Mouse (Mus musculus) lung, postnatal 10 days (tissue): ENCODE data around the gene Mical3.

ENCODE experiments used
- DNase-seq: peaks from one replicate; pipeline ENCODE4 v3.0.0; 2021

The Mical3 gene

DNA sequence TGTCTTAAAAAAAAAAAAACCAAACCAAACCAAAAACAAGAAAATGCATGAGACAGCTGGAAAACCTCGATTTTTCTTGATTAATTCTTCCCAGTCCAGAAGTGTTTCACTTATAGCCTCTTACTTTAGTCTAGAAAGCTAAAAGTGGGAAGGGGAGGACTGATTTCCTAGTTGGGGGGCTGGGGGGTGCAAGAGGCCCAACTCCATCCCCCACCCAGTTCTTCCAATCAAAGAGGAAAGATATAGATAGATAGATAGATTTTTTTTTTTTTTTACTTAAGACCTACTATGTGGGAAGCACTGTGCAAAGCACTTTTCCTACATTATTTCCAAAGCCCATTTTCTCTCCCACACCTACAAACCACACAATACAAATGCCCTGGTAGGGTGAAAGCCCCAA, 22.7 kb downstream of the Mical3 start:
- no peak for DNase-seq

DNA sequence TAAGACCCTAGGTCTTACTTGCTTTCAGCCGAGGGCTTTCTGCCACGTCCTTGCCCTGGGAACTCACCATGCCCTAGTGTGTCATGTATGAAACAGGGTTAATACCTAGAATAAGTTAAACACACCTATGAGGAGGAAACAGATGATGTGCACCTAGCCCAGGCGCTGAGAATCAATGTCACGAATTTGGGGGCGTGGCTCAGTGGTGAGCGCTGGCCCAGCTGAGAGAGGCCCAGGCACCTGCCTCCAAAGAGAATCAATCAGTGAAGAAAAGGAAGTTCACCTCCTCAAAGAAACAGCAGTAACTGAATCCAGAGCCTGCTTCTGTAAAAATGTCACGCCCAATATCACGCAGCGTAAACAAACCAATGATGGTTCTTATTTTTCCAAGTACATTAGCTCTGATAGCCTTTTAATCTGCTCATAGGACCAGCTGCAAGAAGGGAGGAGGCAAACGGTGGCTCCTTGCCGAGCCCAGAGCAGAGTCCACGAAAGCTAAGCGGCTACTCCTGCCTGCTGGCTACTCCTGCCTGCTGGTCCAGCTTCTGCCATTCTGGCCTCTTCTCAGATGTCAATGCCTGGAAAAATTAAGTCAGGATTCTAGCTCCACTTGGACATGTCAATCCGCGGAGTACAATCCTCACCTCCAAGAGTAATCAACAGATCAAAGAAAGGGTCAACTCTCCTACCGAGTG, 23.9 kb downstream of the Mical3 start:
- no peak for DNase-seq

DNA sequence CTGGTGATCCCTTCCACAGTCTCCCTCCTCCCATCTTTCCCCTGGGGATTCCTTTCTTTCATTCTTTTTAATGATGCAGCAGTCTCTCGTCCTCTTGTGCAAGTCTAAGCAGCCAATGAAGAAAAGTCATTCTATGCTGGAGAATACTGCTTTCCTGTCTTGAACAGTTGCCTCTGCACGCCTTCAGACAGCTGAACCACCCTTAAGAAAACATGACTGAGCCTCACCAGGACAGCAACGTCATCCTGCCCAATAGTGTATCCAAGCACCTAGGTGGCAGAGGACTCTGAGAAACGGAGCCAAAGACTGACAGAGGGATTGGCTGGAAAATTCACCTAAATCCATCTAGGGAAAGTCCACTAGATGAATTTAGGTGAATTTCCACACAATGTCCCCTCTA, 25.1 kb downstream of the Mical3 start:
- DNase-seq = no peak

DNA sequence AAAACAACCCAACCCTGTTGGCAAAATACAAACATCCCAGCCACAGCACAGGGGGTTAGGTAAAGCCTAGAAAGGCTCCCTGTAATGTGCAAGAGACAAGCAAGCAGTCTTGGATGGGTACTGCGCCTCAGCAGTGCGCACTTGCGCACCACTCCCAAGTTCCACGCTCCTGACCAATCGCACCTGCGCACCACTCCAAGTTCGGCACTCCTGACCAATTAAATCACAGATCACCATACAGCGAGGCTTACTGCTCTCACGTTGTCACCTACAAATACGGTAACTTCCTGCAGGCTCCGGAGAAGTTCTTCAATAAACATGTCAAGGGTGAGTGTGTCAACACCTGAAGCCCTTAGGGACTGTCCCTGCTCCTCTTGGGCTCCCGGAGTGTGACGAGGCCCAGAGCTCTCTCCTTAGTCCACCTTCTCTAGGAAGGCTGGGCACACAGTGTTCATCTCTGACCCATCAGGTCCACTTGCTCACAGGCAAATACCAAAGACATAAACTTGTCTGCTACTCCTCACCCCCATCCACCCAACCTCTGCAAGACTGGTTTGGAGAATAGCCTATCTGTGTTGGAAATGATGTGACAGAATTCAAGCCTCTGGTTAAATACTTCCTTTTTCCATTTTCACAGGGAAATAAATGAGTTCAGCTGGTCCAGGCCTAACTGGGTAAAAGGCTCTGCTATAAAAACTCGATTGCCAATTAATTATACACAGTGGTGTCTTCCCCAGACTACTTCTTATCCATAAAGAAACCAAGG, 27.2 kb downstream of the Mical3 start:
- no peak for DNase-seq

DNA sequence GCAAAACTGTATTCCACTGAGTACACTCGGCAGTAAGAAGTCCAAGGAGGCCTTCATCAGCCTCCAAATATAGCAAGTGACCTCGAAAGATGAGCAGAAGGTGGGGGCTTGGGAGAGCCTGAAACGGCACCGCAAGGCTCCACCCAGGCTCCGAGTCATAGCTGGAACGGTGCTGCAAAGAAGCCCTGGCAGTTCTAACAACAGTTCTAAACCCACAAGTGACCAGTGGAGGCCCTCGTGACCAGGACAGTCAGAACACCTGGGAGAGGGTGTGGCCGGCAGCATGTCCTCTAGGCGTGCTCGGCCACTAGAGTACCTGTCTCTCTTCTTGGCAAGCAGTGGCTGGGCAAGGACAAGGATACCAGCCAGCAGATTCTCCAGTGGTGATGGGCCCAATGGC, 27.9 kb downstream of the Mical3 start:
- no peak for DNase-seq

DNA sequence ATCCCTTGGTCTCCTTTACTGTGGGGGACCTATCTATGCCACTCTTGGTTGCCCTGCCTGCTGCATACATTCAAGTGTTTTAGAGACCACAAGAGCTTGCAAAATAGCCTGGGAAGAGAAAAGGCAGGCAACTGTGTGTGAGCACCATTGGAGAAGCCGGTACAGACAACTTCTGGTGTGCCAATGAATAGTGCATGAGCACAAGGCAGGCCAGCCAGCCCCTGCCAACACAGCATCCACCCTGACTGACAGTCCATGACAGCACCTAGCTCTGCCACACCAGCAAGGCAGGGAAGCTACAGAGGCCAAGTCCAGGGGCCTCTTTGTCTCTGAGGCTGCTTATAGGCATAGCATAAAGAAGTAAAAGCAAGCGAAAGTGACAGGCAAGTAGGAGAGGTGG, 28.7 kb downstream of the Mical3 start:
- DNase-seq = no peak

DNA sequence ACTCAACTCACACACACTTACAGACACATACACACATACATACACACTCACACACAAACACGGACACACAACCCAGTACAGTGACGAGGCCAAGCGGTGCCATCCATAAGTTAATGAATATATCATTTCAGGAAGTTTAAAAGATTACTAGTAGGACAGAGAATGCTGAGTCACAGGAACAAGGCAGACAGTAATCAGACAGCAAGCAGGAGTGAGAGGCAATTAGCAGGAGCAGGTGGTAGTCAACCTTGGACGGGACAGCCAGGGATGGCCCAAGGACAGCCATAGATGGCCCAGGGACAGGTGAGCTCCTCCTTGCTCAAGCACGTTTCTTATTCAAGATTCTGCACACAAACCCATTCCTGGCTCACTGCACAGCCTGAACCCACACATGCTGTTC, 29.6 kb downstream of the Mical3 start:
- no peak for DNase-seq

DNA sequence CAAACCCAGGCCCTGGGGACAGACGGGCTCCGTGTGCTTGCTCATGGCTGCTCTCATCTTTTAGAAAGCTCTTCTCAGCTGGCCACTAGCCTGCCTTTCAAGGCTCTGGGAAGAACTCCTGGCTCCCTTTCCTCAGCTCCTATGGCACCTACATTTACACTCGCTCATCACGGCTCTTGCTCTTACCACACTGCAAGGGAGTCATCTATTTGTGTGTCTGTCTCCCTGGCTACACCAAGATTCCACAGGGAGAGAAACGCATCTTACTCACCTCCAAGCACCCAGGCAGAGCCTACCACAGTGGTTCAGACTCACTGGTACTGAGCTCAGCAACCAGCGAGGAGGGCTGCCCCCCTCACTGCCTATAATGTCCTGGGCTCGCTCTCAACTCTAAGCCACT, 31.0 kb downstream of the Mical3 start:
- no peak for DNase-seq

DNA sequence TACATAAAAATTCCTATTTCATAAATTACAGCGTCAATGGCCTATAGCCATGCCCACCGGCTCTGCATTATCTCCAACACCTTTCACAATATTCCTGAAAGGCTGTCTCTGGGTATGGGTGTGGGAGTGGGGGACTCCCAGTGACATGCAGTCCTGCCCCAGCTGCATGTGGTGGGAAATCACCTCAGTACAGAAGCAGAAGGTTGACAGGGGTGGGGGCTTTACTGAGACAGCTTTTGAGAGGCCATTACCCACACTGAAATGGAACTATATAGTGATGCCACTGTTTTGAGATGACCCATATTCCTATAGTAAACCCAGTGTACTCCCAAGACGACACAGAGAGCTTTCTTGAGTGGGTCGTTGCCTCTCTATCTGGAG, 31.6 kb downstream of the Mical3 start:
- no peak for DNase-seq

DNA sequence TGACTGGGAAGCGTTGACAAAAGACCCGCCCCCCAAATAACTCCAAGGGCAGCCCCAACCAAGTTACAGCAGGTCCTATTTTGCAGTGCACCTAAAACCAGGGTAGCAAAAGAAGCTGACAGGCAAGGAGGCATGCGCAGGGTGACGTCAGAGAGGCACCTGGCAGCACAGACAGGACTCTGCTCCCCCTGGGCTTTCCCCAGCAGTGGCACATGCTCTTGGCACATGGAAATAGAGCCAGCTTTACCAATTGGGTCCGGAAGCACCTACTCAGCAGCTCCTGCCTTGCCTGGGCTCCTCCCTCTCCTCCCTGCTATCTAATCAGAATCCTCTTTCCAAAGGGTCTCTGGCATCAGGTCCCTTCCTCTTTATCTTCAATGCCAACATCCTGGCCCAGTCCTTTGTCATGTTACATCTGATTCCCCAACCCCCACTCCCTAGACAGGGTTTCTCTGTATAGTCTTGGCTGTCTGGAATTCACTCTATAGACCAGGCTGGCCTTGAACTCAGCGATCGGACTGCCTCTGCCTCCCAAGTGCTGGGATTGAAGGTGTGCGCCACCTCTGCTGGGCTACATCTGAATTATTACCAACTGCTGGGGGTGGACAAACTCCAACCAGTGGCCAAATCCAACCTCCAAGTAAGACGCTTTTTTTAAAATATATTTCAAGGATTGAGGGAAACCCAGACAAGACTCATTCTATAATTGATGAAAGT, 32.1 kb downstream of the Mical3 start:
- DNase-seq = no peak

DNA sequence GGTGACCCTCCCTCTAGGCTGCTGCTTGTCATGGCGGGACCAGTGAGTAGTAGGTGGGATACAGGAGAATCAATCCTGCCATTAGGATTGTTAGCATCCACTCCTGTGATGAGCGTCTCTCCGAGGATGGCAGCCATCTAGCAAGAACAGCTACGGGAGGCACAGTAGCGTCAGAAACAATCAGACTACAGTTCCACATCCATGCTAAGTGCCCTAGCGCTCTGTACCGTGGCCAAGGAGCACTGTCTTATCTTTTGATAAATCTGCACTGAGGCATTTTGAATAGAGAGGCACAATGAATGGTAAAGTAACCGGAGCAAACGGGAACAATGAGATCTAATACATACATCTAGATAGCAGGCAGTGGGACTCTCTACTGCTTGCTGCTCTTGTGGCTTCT, 32.7 kb downstream of the Mical3 start:
- DNase-seq = no peak

DNA sequence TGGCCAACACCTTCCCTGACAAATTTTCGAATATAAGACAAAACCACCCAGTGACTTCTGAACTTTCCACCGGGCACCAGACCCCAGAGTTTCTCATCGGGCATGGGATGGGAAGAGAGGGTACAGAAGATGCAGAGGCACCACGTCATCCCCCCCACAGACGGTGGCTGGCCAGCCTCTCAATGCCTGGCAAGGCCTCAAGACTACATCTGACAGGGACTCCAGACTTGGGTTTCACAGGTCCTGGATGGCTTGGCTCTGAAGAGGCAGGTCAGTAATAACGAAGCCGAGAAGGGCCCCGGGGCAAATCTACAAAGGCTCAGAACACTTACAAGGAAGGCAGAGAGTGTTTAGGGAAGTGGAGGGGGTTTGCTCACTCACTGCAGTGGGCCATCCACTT, 33.9 kb downstream of the Mical3 start:
- no peak for DNase-seq

DNA sequence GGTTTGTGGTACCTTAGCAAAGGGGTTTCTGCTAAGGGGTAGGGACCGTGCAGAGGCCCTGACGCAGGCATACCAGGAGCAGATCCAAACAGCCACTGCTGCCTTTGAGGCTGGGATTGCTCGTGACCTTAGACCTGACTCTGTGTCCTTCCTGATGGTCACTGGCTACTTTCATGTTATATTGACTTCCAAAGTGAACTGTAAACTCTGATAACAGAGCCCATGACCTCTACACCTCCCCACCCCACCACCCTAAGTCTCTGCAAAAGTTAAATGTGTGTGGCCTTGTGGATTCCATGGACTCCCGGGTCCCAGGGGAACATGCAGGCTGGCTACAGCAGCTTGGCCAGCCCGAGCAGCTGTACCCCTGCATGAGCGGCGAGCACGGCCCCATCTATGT, 34.4 kb downstream of the Mical3 start:
- no peak for DNase-seq

DNA sequence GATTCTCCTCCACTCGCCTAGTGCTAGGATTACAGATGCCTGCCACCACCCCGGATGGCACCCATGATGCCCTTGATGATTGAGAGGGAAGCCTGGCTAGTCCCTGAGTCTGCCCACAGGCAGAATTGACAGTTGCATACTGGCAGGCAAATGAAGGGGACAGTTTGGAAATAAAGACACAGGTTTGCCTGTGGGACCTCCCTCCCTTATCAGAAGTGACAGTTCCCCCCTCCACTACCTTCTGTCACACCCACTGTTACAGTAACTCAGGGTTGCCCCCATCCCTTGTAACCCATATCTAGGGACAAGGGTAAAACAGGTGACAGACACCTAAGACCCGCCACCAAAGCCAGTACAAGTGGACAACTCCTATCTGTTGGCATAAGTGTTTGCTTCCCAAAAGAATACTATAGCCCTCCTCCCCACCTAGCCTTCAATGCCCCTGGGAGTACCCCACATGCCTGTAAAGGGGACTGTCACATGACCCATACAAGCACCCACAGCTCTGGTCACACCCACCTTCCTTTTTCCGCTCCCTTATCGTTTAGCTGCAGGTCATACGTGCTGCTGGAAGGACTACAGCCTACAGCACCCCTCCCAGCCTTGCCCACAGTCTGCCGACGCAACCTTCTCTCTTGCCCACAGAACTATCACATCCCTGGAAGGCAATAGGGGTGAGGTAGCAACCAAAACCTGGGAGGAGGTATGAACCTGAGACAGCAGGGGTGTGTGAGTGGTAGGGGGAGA, 37.0 kb downstream of the Mical3 start:
- DNase-seq = no peak

DNA sequence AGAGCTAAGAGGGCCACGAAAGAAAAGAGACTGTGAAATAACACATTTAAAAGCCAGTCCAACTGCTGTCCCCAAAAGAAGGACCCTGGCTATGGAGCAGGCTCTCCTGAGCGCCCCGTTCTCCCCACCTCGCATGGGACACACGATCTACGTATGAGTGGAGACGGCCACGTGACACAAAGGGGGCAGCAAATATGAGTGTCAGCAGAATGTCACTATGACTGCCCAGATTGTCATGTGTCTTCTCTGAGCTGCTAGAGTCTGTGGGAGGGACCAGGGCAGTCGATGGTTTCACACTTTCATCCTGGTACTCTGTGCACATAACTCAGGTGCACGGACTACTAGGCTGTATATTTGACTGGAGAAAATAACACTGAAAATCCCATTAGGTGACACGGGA, 40.0 kb downstream of the Mical3 start:
- no peak for DNase-seq

DNA sequence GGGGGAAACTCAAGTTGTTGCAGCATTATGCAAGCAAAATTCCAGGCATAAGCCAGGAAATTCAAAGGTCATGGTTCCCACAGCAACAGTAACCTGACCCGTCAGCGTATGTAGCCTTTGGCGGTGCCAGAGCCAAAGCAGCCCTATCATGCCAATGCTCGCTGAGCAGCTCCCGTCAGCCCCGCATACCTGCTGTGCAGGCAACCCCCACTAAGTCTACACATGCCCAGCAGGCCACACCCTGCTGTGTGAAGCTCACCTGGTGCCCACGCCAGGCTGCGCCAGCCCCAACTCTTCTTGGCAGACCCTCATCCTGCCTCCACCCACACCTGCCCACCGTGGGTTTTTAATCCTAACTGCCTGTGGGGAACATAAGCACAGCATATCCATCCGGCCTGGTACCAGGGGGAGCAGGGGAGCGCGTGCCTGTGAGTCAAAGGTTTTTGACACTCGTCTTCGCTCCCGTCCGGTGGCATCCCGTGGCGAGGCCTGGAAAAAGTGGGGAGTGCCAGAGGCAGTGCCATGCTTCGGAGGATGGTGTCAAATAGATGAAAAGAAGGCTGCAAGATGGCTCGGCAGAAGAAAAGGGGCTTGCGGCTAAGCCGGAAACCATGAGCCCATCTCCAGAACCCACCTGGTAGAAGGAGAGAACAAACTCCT, 43.1 kb downstream of the Mical3 start:
- peak; percentile 65 for DNase-seq

DNA sequence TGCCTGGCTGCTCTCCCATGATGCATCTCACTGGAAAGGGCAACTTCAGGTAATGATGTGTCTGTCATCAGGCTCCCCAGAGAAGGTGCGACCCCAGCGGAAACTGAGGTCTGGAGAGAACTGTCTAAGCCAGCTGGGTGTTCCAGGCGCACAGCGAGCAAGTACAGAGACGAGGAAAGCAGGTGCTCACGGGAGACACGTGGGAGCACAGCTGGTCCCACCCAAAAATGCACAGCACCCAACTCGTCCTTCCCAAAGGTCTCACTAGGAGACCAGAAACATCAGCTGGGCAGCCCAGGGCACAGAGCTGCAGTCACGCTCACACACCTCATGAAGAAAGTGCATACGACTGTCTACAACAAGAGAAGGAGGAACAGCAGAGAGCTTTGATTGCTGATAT, 43.7 kb downstream of the Mical3 start:
- no peak for DNase-seq

DNA sequence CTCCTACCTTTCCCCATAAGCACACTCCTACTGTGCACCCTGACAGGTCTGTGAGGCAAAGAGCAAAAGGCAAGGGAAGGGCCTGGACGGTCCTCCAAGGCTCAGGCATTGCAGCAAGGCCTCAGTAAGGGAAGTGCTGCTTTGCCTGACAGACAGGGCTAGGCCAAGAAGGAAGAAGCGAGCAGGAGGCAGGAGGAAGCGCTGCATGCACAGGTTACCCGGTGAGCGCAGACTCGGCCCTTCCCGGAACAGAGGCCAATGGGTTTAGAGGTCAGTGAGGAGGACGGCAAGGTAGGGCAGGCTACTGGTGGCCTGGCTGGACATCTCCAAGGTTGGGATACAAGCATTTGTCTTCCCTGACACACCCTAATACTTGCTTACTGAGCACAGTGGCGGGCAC, 44.6 kb downstream of the Mical3 start:
- DNase-seq = no peak

DNA sequence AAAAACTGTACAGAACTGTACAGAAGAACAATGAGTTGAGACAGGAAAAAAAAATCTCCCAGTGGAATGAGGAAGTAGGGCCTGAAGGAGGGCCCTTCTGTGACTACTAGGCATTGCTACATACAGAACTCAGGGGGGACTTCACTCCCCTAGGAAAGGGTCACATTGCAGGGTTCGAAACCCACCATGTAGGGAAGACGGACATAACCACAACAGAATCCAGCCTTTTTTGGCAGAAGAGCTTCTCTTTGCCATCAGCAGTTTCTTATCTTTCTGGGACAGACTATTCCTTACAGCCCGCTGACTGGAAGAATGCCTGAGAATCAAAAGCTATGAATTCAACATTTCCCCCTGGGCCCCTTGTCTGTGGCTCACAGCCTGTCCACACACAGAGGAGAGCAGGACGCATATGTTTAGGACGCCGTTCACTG, 46.7 kb downstream of the Mical3 start:
- no peak for DNase-seq

DNA sequence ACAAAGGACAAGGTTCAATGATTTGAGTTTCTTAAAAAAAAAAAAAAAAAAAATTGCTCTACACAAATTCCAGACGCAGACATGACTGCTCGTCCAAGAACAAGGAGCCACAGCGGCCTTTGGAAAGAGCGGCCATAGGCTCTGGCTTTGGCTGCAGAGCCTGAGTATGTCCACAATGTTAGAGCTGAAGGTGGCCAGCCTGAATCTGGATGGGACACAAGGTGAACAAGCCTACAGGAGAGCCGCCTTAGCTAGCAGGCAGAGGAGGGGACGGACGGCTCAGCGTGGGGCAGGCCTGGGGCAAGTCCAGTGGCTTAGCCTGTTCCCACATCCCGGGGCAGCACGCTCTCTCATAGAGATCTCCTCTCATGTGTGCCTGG, 48.7 kb downstream of the Mical3 start:
- DNase-seq = no peak

DNA sequence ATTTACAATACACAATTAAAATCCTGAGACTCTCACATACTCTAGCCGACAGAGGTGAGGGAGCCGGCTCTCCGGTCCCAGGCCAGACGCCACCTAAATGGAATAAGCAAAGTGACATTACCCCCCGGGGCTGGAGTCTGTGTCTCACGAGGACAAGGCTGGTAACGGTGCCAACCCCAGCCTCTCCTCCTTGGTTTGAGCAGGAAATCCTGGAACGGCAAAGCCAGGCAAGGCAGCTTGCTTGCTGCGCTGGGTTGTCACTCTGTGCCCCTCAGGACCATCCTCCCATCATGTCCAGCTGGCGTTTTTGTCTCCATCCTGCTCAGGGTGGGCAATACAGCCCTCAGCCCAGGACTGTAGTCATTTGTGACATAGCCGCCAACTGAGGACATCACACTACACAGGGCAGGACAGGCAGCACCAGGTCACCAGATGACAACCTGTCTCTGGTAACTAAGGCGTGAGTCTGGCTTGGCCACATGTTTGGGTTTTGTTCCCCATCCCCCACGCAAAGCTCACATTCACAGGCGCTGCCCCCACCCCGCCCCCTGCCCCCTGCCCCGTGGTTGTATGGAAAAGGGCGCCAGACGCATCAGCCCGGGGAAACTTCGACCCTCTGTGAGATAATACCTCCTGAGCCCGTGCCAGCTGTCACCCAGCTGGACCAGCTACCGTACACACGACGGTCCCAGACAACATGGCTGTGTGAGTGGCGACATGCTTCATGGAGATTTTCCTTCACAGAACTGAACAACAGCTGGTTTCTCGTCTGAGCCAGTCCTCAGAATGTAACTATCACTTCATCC, 49.3 kb downstream of the Mical3 start:
- DNase-seq = peak; percentile 71

DNA sequence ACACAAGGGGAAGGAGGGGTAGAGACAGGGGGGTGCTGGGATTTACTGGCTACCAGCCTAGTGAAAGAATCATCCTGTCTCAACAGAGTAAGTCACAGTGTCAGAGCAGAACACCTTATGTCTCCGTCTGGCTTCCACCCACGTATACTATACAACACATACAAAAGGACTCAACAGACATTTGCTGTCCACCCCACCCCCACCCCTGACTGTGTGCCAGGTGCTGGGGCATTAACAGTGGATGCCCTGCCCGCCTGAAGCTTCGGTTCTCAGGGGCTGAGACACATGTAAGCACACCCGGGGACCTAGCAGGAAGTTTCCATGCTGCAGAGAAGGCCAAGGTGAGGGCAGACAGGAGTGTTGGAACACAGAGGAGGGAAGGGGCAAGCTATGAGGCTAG, 52.6 kb downstream of the Mical3 start:
- no peak for DNase-seq
